Mouse (Mus musculus): ENCODE data around the gene Skap1. TPM values are rescaled to one million over a fixed set of nuclear protein-coding genes. Genes with fewer than 3 reads are reported as not detected.

Gene Skap1
- polyA plus RNA-seq, 1 experiment, result not detected

GRCm38 (mm10) chr11:96455699-96456326, 8.6 kb upstream of the Skap1 start:
- TF ChIP-seq GATA1 (IDR thresholded peaks at IDR 0.05; ENCODE audit: low read length), result no peak

DNA sequence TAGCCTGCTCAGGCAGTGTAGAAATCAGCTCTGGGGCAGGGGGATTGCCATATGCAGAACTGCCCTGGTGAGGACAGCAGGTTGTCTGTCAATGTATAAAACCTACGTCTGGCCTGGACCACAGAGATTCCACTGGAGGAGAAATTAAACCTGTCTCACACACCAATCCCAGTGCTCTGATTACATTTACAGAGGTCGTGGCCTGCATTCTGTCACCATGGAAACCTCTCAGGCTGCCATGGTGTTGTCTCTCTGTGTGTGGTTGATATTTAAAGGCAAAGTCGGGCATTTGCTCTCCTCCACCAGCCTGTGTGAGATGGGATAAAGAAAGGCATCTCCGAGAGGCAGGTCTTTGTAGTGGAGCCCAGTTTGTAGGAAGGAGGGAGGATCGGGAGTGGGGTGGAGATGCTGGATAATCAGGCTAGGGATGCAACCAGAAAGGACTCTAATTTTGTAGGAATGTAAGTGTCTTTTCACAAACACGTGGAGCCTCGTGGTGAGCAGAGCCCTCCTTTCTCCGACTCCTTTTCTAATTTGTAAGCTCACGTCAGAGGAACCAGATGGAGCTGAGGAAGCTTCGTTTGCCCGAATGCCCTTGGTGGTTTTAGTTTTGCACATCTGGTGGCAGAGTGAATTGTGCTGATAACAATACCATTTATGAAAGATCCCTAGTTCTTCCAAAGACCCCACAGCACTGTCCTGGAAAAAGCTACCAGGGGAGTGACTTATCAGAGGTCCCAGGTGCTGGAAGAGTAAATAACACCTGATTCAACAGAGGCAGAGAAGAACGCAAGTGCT, 7.7 kb upstream of the Skap1 start:
- TF ChIP-seq GATA1 (IDR thresholded peaks at IDR 0.05; ENCODE audit: low read length), result no peak

GRCm38 (mm10) chr11:96461766-96462165, 2.6 kb upstream of the Skap1 start:
- TF ChIP-seq GATA1 (IDR thresholded peaks at IDR 0.05; ENCODE audit: low read length), result no peak

GRCm38 (mm10) chr11:96462191-96462752, 2.1 kb upstream of the Skap1 start:
- TF ChIP-seq GATA1 (IDR thresholded peaks at IDR 0.05; ENCODE audit: low read length), result no peak

GRCm38 (mm10) chr11:96464716-96465060, 295 bp downstream of the Skap1 start:
- TF ChIP-seq GATA1 (IDR thresholded peaks at IDR 0.05; ENCODE audit: low read length), result no peak

GRCm38 (mm10) chr11:96465426-96466056, 1.1 kb downstream of the Skap1 start:
- TF ChIP-seq GATA1 (IDR thresholded peaks at IDR 0.05; ENCODE audit: low read length), result no peak

GRCm38 (mm10) chr11:96466382-96466781, 2.0 kb downstream of the Skap1 start:
- TF ChIP-seq GATA1 (IDR thresholded peaks at IDR 0.05; ENCODE audit: low read length), result no peak

- no peak for TF ChIP-seq GATA1 (IDR thresholded peaks at IDR 0.05; ENCODE audit: low read length)
Measured at GRCm38 (mm10) chr11:96466987-96467386, 2.6 kb downstream of the Skap1 start.

GRCm38 (mm10) chr11:96468048-96468745, 3.8 kb downstream of the Skap1 start:
- peak; percentile 62 for TF ChIP-seq GATA1 (IDR thresholded peaks at IDR 0.05; ENCODE audit: low read length)

DNA sequence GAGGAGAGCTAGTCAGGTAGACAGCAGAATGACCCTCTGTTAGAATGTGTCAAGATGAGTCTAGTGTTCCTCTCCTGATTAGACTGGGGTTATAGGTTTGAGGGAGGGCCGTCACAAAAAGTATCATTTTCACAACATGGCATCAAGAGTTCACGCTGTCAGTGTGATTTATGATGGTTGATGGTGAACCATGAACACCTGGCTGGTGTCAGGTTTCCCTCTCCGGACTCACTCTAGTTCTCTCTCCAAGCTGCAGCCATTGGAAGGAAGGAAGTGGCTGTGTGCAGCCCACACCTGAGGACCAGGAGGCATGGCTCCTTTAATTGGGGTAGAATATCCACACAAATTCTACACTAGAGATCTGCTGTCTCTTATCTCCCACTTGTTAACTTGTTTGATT, 18.3 kb downstream of the Skap1 start:
- TF ChIP-seq GATA1 (IDR thresholded peaks at IDR 0.05; ENCODE audit: low read length), result no peak

DNA sequence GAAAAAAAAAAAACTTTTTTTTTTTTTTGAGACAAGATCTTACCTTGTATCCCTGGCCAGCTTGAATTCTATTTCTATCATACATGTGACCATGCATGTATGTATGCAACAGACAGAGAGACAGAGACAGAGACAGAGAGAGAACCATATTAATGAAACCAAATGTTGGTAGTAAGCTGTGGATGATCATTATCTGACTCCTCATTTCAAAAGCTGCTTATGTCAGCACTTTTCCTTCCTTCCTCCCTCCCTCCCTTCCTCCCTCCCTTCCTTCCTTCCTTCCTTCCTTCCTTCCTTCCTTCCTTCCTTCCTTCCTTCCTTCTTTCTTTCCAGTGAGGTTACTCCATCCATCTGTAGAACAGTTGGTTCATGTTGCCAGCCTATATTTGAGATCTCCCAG, 18.8 kb downstream of the Skap1 start:
- no peak for TF ChIP-seq GATA1 (IDR thresholded peaks at IDR 0.05; ENCODE audit: low read length)

DNA sequence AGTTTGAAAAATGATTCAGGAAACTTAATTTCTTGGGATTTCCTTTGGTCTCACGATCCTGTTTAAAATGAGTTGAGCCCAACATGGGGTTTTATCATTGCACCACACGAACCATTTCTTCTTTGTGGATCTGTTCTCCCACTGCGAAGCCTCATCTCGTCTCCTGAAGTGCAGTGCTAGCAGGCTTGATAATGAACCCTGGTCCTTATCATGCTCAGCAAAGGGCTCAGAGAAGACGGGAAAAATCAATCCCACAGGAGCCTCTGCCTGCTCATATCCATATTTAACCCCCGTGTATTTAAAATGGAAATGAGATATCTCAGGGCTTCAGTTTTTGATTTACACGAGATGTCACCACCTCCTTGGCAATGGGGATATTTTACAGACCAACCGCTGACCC, 34.1 kb downstream of the Skap1 start:
- TF ChIP-seq GATA1 (IDR thresholded peaks at IDR 0.05; ENCODE audit: low read length), result no peak

GRCm38 (mm10) chr11:96501042-96501441, 36.6 kb downstream of the Skap1 start:
- no peak for TF ChIP-seq GATA1 (IDR thresholded peaks at IDR 0.05; ENCODE audit: low read length)

DNA sequence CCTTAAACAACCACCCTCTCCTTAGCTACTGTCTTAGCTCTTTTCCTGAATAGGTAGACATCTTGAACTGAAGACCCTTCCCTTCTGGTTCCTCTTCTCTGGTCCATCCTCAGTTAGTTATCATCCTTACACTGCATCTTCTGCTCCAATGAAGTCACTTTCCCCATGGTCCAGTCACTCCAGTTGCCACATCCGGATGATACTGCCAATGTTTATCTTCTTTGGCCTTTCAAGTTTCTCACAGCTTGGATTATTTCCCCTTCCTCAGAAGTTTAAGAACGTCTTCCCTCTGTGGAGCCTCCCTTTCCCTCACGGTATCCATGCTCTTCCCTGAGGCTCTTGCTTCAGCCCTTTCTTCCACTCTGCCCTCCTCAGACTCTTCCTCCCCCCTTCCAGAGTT, 38.6 kb downstream of the Skap1 start:
- TF ChIP-seq GATA1 (IDR thresholded peaks at IDR 0.05; ENCODE audit: low read length), result no peak

DNA sequence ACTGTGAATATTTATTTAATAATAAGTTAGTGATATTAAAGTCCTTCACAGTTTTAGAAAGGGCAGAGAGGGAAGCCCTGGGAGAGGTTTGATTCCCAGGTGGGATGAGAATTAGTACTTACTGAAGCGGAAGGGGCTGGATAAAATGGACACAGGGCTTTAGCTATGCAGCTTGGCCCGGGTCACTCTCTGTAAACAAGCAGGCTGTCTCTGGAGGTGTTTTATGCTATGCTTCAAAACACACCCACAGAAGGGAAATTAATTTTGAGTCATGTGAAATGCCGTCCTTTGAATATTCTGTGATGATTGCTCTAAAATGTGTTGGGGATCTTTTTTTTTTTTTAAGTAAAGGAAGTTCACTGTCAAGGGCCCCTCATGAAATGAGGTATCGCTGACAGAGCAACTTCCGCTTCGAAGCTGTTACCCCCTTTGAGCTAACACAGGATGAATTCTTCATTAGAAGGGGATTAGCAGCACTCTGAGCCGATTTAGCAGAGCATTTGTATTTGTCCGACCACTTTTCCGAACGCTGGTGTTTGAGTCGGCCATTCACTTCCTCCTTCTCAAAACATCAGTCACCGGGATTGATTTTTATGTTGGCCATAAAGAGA, 40.2 kb downstream of the Skap1 start:
- no peak for TF ChIP-seq GATA1 (IDR thresholded peaks at IDR 0.05; ENCODE audit: low read length)
